Mouse (Mus musculus): ENCODE measurements around the gene Slc39a3. TPM values are rescaled to one million over a fixed set of nuclear protein-coding genes. Genes with fewer than 3 reads are reported as not detected.
"Not testable (repeated sequence)": the region's sequence is repeated elsewhere in the genome, so short reads cannot be mapped to it uniquely, and the experiment has no call there.

Slc39a3 gene
- total RNA-seq, 2 experiments from 2014 or later: 1.2 to 7.1 TPM

- peak; percentile 72 for ATAC-seq (replicated peaks; ENCODE audit: low FRiP score, poor library complexity, severe bottlenecking)
Observed at GRCm38 (mm10) chr10:81014393-81015384, 22.5 kb downstream of the Slc39a3 start, which contains the start of gene Gng7. Gene Gng7 (minus strand): TSS chr10:81014945.

- ATAC-seq (replicated peaks; ENCODE audit: low FRiP score, poor library complexity, severe bottlenecking): no peak
Observed at GRCm38 (mm10) chr10:81010851-81011250, 26.4 kb downstream of the Slc39a3 start.

- no peak for ATAC-seq (replicated peaks; ENCODE audit: low FRiP score, poor library complexity, severe bottlenecking)
Observed at GRCm38 (mm10) chr10:81007240-81007639, 30.0 kb downstream of the Slc39a3 start.

- no peak for ATAC-seq (replicated peaks; ENCODE audit: low FRiP score, poor library complexity, severe bottlenecking)
Observed at GRCm38 (mm10) chr10:81006005-81006677, 31.1 kb downstream of the Slc39a3 start.

GRCm38 (mm10) chr10:81001161-81001560 lies 36.1 kb downstream of the Slc39a3 start:
- ATAC-seq (replicated peaks; ENCODE audit: low FRiP score, poor library complexity, severe bottlenecking): no peak

GRCm38 (mm10) chr10:81000197-81001062 lies 36.8 kb downstream of the Slc39a3 start:
- ATAC-seq (replicated peaks; ENCODE audit: low FRiP score, poor library complexity, severe bottlenecking): no peak

- peak; percentile 77 for ATAC-seq (replicated peaks; ENCODE audit: low FRiP score, poor library complexity, severe bottlenecking)
Observed at GRCm38 (mm10) chr10:80999362-81000196, 37.6 kb downstream of the Slc39a3 start.

- no peak; the same call in 1 of the 2 replicates for ATAC-seq (replicated peaks; ENCODE audit: low FRiP score, poor library complexity, severe bottlenecking)
Observed at GRCm38 (mm10) chr10:80998778-80999177, 38.4 kb downstream of the Slc39a3 start.

- no peak for ATAC-seq (replicated peaks; ENCODE audit: low FRiP score, poor library complexity, severe bottlenecking)
Observed at GRCm38 (mm10) chr10:80998021-80998420, 39.2 kb downstream of the Slc39a3 start.

GRCm38 (mm10) chr10:80997332-80997731 lies 39.9 kb downstream of the Slc39a3 start:
- no peak for ATAC-seq (replicated peaks; ENCODE audit: low FRiP score, poor library complexity, severe bottlenecking)

- ATAC-seq (replicated peaks; ENCODE audit: low FRiP score, poor library complexity, severe bottlenecking): no peak
Observed at GRCm38 (mm10) chr10:80996501-80996900, 40.7 kb downstream of the Slc39a3 start.

GRCm38 (mm10) chr10:80995091-80995632 lies 42.1 kb downstream of the Slc39a3 start:
- peak; percentile 60 for ATAC-seq (replicated peaks; ENCODE audit: low FRiP score, poor library complexity, severe bottlenecking)

- ATAC-seq (replicated peaks; ENCODE audit: low FRiP score, poor library complexity, severe bottlenecking): no peak
Observed at GRCm38 (mm10) chr10:80994621-80995020, 42.6 kb downstream of the Slc39a3 start.

- no peak for ATAC-seq (replicated peaks; ENCODE audit: low FRiP score, poor library complexity, severe bottlenecking)
Observed at GRCm38 (mm10) chr10:80993276-80993675, 44.0 kb downstream of the Slc39a3 start.

GRCm38 (mm10) chr10:80991945-80992344 lies 45.3 kb downstream of the Slc39a3 start:
- ATAC-seq (replicated peaks; ENCODE audit: low FRiP score, poor library complexity, severe bottlenecking): no peak

- ATAC-seq (replicated peaks; ENCODE audit: low FRiP score, poor library complexity, severe bottlenecking): no peak
Observed at GRCm38 (mm10) chr10:80991007-80991406, 46.2 kb downstream of the Slc39a3 start.

- no peak for ATAC-seq (replicated peaks; ENCODE audit: low FRiP score, poor library complexity, severe bottlenecking)
Observed at GRCm38 (mm10) chr10:80990406-80990805, 46.8 kb downstream of the Slc39a3 start.

- ATAC-seq (replicated peaks; ENCODE audit: low FRiP score, poor library complexity, severe bottlenecking): not testable (repeated sequence)
Observed at GRCm38 (mm10) chr10:80989854-80990253, 47.4 kb downstream of the Slc39a3 start.

GRCm38 (mm10) chr10:80989446-80989845 lies 47.8 kb downstream of the Slc39a3 start:
- ATAC-seq (replicated peaks; ENCODE audit: low FRiP score, poor library complexity, severe bottlenecking): no peak

All from erythroid progenitor cell, adult 5-6 weeks (primary cell).